Mouse (Mus musculus): ENCODE results near the gene Bckdk.

DNA sequence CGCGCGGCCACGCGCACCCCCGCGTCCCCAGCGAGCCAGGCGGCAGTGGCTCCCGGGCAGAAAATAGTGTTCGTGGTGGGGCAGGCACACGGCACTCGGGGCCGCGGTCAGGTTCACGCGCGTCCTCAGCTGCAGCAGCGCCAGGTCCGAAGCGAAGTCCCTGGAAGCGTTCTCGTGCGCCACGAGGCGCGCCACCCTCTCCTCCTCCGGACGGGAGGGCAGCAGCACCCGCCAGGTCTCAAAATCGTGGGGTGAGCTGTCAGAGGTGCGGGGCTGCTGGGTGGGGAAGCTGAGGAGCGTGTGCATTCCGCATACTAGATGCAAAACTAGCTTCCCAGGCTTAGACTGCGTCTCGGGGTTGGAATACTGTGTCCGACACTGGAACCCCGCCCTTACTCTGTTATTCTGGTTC lies 31.9 kb downstream of the Bckdk start:
- no peak for TF ChIP-seq CTCF (IDR thresholded peaks at IDR 0.05; ENCODE audit: borderline replicate concordance, insufficient read depth, low read length)
- no peak for TF ChIP-seq POLR2A (IDR thresholded peaks at IDR 0.05; ENCODE audit: low read depth, low read length)

Data from embryonic fibroblast, embryonic 13.5 days (primary cell).